ENCODE assay signal across 13 mouse cellular contexts in genomic region chr4:132529344-132529743, GRCm38 (mm10). TPM values are rescaled to one million over a fixed set of nuclear protein-coding genes. Genes with fewer than 3 reads are reported as not detected.
DNase-seq lines count a peak whose midpoint lies in the region; ATAC-seq and TF ChIP-seq lines count a peak whose summit lies in the region.
"Had no signal": no experiment of that assay in that cellular context is flagged by ENCODE, and none has a peak within 500 bp of the region (broad histone marks: within the 10 kb centered on the region; RNA-seq: fewer than 3 reads in every experiment).

No protein-coding gene starts in this region.

- no peaks in the 10 kb centered on the region for H3K9me3 ChIP-seq in kidney, embryonic 14.5 days (ENCODE audit: control insufficient read depth, low read length)
- H3K9me3 ChIP-seq in liver, embryonic 14.5 days (ENCODE audit: control insufficient read depth, low read length): no peaks in the 10 kb centered on the region
- H3K9me3 ChIP-seq in stomach, postnatal 0 days (ENCODE audit: control insufficient read depth, low read length): no peaks in the 10 kb centered on the region
- no peaks in the 10 kb centered on the region for H3K9me3 ChIP-seq in neural tube, embryonic 15.5 days (replicated peaks)
- H3K9me3 ChIP-seq: limb, embryonic 15.5 days; midbrain, embryonic 12.5 days had no signal

- 74% methylated on average over 4 of the region's 4 CpGs for WGBS in kidney, embryonic 14.5 days
- 16% methylated on average over 4 of the region's 4 CpGs for WGBS in liver, embryonic 14.5 days (ENCODE audit: insufficient replicate concordance)
- 61% methylated on average over 4 of the region's 4 CpGs for WGBS in stomach, postnatal 0 days
- WGBS in neural tube, embryonic 15.5 days: 80% methylated on average over 3 of the region's 4 CpGs

- no peak overlapping the region for H3K27ac ChIP-seq in kidney, embryonic 14.5 days (ENCODE audit: low read depth, low read length)
- H3K27ac ChIP-seq in bone marrow macrophage, adult 2 months (ENCODE audit: insufficient read depth, low read depth, low read length): peak overlapping the region; percentile 83
- H3K27ac ChIP-seq in liver, embryonic 14.5 days: peak overlapping the region; percentile 97
- H3K27ac ChIP-seq in stomach, postnatal 0 days (replicated peaks): no peak overlapping the region
- no peak overlapping the region for H3K27ac ChIP-seq in neural tube, embryonic 15.5 days (replicated peaks)
- H3K27ac ChIP-seq: layer of hippocampus, adult 2 months; limb, embryonic 15.5 days; midbrain, embryonic 12.5 days had no signal

- peak; percentile 23 to 54 for DNase-seq in kidney, postnatal 36 days
- no peak for DNase-seq in liver, embryonic 14.5 days (ENCODE audit: low read depth in 3 of 3, low spot score in 3 of 3)
- DNase-seq in stomach, postnatal 0 days (ENCODE audit: low spot score): peak; percentile 22
- no peak for DNase-seq in right cerebral cortex, adult 18-20 months
- DNase-seq: adrenal gland, postnatal 25 days; cerebellum, adult 11 months had no signal

- H3K4me2 ChIP-seq in kidney, embryonic 14.5 days (replicated peaks; ENCODE audit: low read depth, low read length): no peak overlapping the region
- peak overlapping the region; percentile 91 for H3K4me2 ChIP-seq in liver, embryonic 14.5 days (ENCODE audit: low read depth)
- no peak overlapping the region for H3K4me2 ChIP-seq in stomach, postnatal 0 days (replicated peaks; ENCODE audit: low read depth)
- no peak overlapping the region for H3K4me2 ChIP-seq in neural tube, embryonic 15.5 days
- H3K4me2 ChIP-seq: limb, embryonic 15.5 days; midbrain, embryonic 12.5 days had no signal

- ATAC-seq in kidney, embryonic 14.5 days (ENCODE audit: low FRiP score, low TSS enrichment): no peak
- ATAC-seq in liver, embryonic 14.5 days (ENCODE audit: insufficient read depth): no peak
- no peak for ATAC-seq in stomach, postnatal 0 days (ENCODE audit: low FRiP score, low TSS enrichment)
- no peak for ATAC-seq in neural tube, embryonic 15.5 days (ENCODE audit: low FRiP score)
- ATAC-seq: hindbrain, embryonic 16.5 days had no signal

- peaks cover 16% of the 10 kb centered on the region for H3K36me3 ChIP-seq in kidney, embryonic 14.5 days (ENCODE audit: control insufficient read depth, insufficient read depth, low read length)
- peaks cover 29% of the 10 kb centered on the region for H3K36me3 ChIP-seq in liver, embryonic 14.5 days (replicated peaks; ENCODE audit: control insufficient read depth, insufficient read depth, low read depth)
- peaks cover 5% of the 10 kb centered on the region; the same call in 1 of the 2 replicates for H3K36me3 ChIP-seq in stomach, postnatal 0 days (ENCODE audit: control insufficient read depth, insufficient read depth, low read length)
- H3K36me3 ChIP-seq in neural tube, embryonic 15.5 days: peaks cover 16% of the 10 kb centered on the region

- no peak for TF ChIP-seq EP300 in liver, embryonic 14.5 days (IDR thresholded peaks at IDR 0.05; ENCODE audit: low read depth)
- TF ChIP-seq EP300 in stomach, postnatal 0 days (optimal IDR thresholded peaks at IDR 0.05): no peak

- no peak for TF ChIP-seq CTCF in bone marrow macrophage, adult 2 months (IDR thresholded peaks at IDR 0.05; ENCODE audit: low read depth, low read length)
- TF ChIP-seq CTCF in liver, embryonic 14.5 days (IDR thresholded peaks at IDR 0.05; ENCODE audit: low read depth): no peak
- no peak for TF ChIP-seq CTCF in stomach, postnatal 0 days (IDR thresholded peaks at IDR 0.05; ENCODE audit: low read depth)

- no peaks in the 10 kb centered on the region for H3K4me1 ChIP-seq in kidney, embryonic 14.5 days (ENCODE audit: control insufficient read depth, insufficient read depth, low read length)
- H3K4me1 ChIP-seq in bone marrow macrophage, adult 2 months (ENCODE audit: control insufficient read depth, insufficient read depth, low read length): peaks cover 34% of the 10 kb centered on the region
- H3K4me1 ChIP-seq in liver, embryonic 14.5 days (replicated peaks; ENCODE audit: control insufficient read depth in 2 of 2, insufficient read depth in 2 of 2, low read length in 1 of 2): peaks cover 43 to 48% of the 10 kb centered on the region in 2 experiments
- no peaks in the 10 kb centered on the region for H3K4me1 ChIP-seq in stomach, postnatal 0 days (replicated peaks; ENCODE audit: control insufficient read depth, insufficient read depth)
- H3K4me1 ChIP-seq in neural tube, embryonic 15.5 days: peaks cover 22% of the 10 kb centered on the region

- no peaks in the 10 kb centered on the region for H3K27me3 ChIP-seq in kidney, embryonic 14.5 days (ENCODE audit: control insufficient read depth, insufficient read depth, low read length)
- H3K27me3 ChIP-seq in liver, embryonic 14.5 days (ENCODE audit: control insufficient read depth, insufficient read depth, low read length): no peaks in the 10 kb centered on the region
- no peaks in the 10 kb centered on the region for H3K27me3 ChIP-seq in stomach, postnatal 0 days (ENCODE audit: control insufficient read depth, insufficient read depth, low read length)
- no peaks in the 10 kb centered on the region for H3K27me3 ChIP-seq in neural tube, embryonic 15.5 days (replicated peaks)
- H3K27me3 ChIP-seq: limb, embryonic 15.5 days; midbrain, embryonic 12.5 days had no signal

- H3K9ac ChIP-seq in kidney, embryonic 14.5 days (ENCODE audit: low read depth, low read length): no peak overlapping the region
- H3K9ac ChIP-seq in liver, embryonic 14.5 days (replicated peaks): peak overlapping the region; percentile 97
- H3K9ac ChIP-seq in stomach, postnatal 0 days (ENCODE audit: low read length): no peak overlapping the region
- no peak overlapping the region for H3K9ac ChIP-seq in neural tube, embryonic 15.5 days (replicated peaks)
- H3K9ac ChIP-seq: limb, embryonic 15.5 days; midbrain, embryonic 12.5 days had no signal

- TF ChIP-seq POLR2A in bone marrow macrophage, adult 2 months (IDR thresholded peaks at IDR 0.05; ENCODE audit: borderline replicate concordance, low read depth, low read length): no peak

- no peak overlapping the region for H3K4me3 ChIP-seq in kidney, embryonic 14.5 days (ENCODE audit: low read length)
- no peak overlapping the region for H3K4me3 ChIP-seq in bone marrow macrophage, adult 2 months (ENCODE audit: insufficient read depth, low read length)
- peak overlapping the region in 1 of 2 experiments; percentile 23; a peak in 2 of 4 replicates for H3K4me3 ChIP-seq in liver, embryonic 14.5 days (ENCODE audit: insufficient read depth in 1 of 2, low read depth in 2 of 2, low read length in 2 of 2)
- H3K4me3 ChIP-seq in stomach, postnatal 0 days (ENCODE audit: low read depth, low read length): no peak overlapping the region
- no peak overlapping the region for H3K4me3 ChIP-seq in neural tube, embryonic 15.5 days (replicated peaks)
- H3K4me3 ChIP-seq: layer of hippocampus, adult 2 months; limb, embryonic 15.5 days; midbrain, embryonic 12.5 days had no signal

RNA-seq across cellular contexts. Expression of gene Atpif1, which starts 4.1 kb away (rescaled TPM):
- 1,253 and 1,671 TPM in 2 replicates for polyA plus RNA-seq in kidney, embryonic 14.5 days (2014; fragmentation: Nextera tagmentation; extraction: Ambion mirVana)
- polyA plus RNA-seq in bone marrow macrophage, adult 2 months (2012; ENCODE audit: insufficient read depth, insufficient read length, missing spikeins): 539 and 589 TPM in 2 replicates
- 544 and 902 TPM in 2 replicates for polyA plus RNA-seq in liver, embryonic 14.5 days (2012; rRNA removed)
- polyA plus RNA-seq in liver, embryonic 14.5 days (2014; fragmentation: Nextera tagmentation; extraction: Ambion mirVana): 1,811 and 1,820 TPM in 2 replicates
- 1,179 and 1,213 TPM in 2 replicates for polyA plus RNA-seq in stomach, postnatal 0 days (2015; fragmentation: Nextera tagmentation; extraction: Ambion mirVana)
- polyA plus RNA-seq in neural tube, embryonic 15.5 days (2015; fragmentation: Nextera tagmentation; extraction: Ambion mirVana): 1,367 and 1,513 TPM in 2 replicates

RNA-seq across cellular contexts. Expression of gene Dnajc8, which starts 6.0 kb away (rescaled TPM):
- polyA plus RNA-seq in kidney, embryonic 14.5 days (2014; fragmentation: Nextera tagmentation; extraction: Ambion mirVana): 176 and 238 TPM in 2 replicates
- polyA plus RNA-seq in bone marrow macrophage, adult 2 months (2012; ENCODE audit: insufficient read depth, insufficient read length, missing spikeins): 140 and 155 TPM in 2 replicates
- 47.6 and 84.2 TPM in 2 replicates for polyA plus RNA-seq in liver, embryonic 14.5 days (2012; rRNA removed)
- 109 and 111 TPM in 2 replicates for polyA plus RNA-seq in liver, embryonic 14.5 days (2014; fragmentation: Nextera tagmentation; extraction: Ambion mirVana)
- 103 and 116 TPM in 2 replicates for polyA plus RNA-seq in stomach, postnatal 0 days (2015; fragmentation: Nextera tagmentation; extraction: Ambion mirVana)
- polyA plus RNA-seq in neural tube, embryonic 15.5 days (2015; fragmentation: Nextera tagmentation; extraction: Ambion mirVana): 135 and 146 TPM in 2 replicates

RNA-seq across cellular contexts. Expression of gene Sesn2, which starts 19.0 kb away (rescaled TPM):
- polyA plus RNA-seq in kidney, embryonic 14.5 days (2014; fragmentation: Nextera tagmentation; extraction: Ambion mirVana): 12.4 and 15.4 TPM in 2 replicates
- 12.8 and 13.8 TPM in 2 replicates for polyA plus RNA-seq in bone marrow macrophage, adult 2 months (2012; ENCODE audit: insufficient read depth, insufficient read length, missing spikeins)
- polyA plus RNA-seq in liver, embryonic 14.5 days (2012; rRNA removed): 3.4 TPM in 2 replicates
- 3.3 and 4.1 TPM in 2 replicates for polyA plus RNA-seq in liver, embryonic 14.5 days (2014; fragmentation: Nextera tagmentation; extraction: Ambion mirVana)
- polyA plus RNA-seq in stomach, postnatal 0 days (2015; fragmentation: Nextera tagmentation; extraction: Ambion mirVana): 7.6 and 8.2 TPM in 2 replicates
- polyA plus RNA-seq in neural tube, embryonic 15.5 days (2015; fragmentation: Nextera tagmentation; extraction: Ambion mirVana): 11.9 and 14.2 TPM in 2 replicates

RNA-seq across cellular contexts. Expression of gene Ptafr, which starts 34.5 kb away (rescaled TPM):
- polyA plus RNA-seq in kidney, embryonic 14.5 days (2014; fragmentation: Nextera tagmentation; extraction: Ambion mirVana): 0.23 and 0.47 TPM in 2 replicates
- polyA plus RNA-seq in bone marrow macrophage, adult 2 months (2012; ENCODE audit: insufficient read depth, insufficient read length, missing spikeins): 81.4 and 91.0 TPM in 2 replicates
- 0.52 and 0.61 TPM in 2 replicates for polyA plus RNA-seq in liver, embryonic 14.5 days (2012; rRNA removed)
- 0.18 and 0.25 TPM in 2 replicates for polyA plus RNA-seq in liver, embryonic 14.5 days (2014; fragmentation: Nextera tagmentation; extraction: Ambion mirVana)
- polyA plus RNA-seq in stomach, postnatal 0 days (2015; fragmentation: Nextera tagmentation; extraction: Ambion mirVana): 0.88 and 0.90 TPM in 2 replicates
- polyA plus RNA-seq in neural tube, embryonic 15.5 days (2015; fragmentation: Nextera tagmentation; extraction: Ambion mirVana): 0.65 and 1.2 TPM in 2 replicates

Comparison
In these comparisons a context has a peak if more than half of its experiments do, and no peak if none do; other contexts are left out.
1. DNase-seq: peak in kidney, postnatal 36 days (2 of 2) and stomach, postnatal 0 days (single experiment); none in liver, embryonic 14.5 days (0 of 3) and right cerebral cortex, adult 18-20 months (single experiment).
2. H3K27ac ChIP-seq: peak in bone marrow macrophage, adult 2 months (single experiment) and liver, embryonic 14.5 days (single experiment); none in kidney, embryonic 14.5 days (single experiment), stomach, postnatal 0 days (single experiment) and neural tube, embryonic 15.5 days (single experiment).